ENCODE assay signal across 13 mouse cellular contexts in the genomic region with DNA sequence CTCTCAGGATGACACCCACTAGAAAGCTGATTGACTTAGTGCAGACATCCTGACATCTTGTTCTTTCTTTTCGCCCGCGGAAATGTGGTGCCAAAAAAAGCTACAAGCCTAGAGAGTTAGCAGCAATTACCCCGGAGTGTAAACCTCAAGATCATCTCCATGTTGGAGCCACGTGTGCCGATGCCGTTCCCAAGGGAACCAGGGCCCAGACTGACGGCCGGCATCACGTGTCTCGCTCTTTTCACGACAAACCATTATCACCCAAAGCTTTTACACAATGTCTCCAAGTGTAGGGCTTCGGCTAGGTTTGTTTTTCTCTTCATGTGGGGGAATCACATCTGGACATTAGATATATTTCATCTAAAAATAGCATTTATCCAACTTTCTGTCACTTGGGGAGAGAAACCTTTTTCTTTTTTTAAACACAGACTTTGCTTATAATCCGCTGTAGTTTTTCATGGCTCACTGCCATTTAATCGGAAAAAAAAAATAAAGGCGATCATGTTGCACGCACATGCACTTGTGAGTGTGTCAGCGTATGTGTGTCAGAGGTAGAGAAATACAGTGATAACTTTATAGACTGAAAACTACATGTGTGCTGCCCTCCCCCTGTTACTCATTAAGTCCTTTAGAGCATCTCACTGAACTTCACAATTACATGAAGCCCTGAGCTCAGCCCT. TPM values are rescaled to one million over a fixed set of nuclear protein-coding genes. Genes with fewer than 3 reads are reported as not detected.
DNase-seq lines count a peak whose midpoint lies in the region; ATAC-seq and TF ChIP-seq lines count a peak whose summit lies in the region.
"Had no signal": no experiment of that assay in that cellular context is flagged by ENCODE, and none has a peak within 500 bp of the region (broad histone marks: within the 10 kb centered on the region; RNA-seq: fewer than 3 reads in every experiment).

No protein-coding gene starts in this region.

- peaks cover 9% of the 10 kb centered on the region; the same call in 1 of the 2 replicates for H3K4me1 ChIP-seq in forebrain, postnatal 0 days (ENCODE audit: insufficient read depth)
- H3K4me1 ChIP-seq in forebrain, embryonic 12.5 days = peaks cover 10% of the 10 kb centered on the region
- H3K4me1 ChIP-seq: liver, embryonic 13.5 days had no signal

- no peaks in the 10 kb centered on the region for H3K36me3 ChIP-seq in forebrain, postnatal 0 days (ENCODE audit: insufficient read depth)
- no peaks in the 10 kb centered on the region for H3K36me3 ChIP-seq in forebrain, embryonic 12.5 days (replicated peaks)
- H3K36me3 ChIP-seq: liver, embryonic 13.5 days; midbrain, embryonic 12.5 days had no signal

- DNase-seq in forebrain, postnatal 0 days = peak; percentile 63
- DNase-seq in layer of hippocampus, adult 9-11 months = peak; percentile 43
- no peak for DNase-seq in layer of hippocampus, postnatal 10 days (ENCODE audit: low spot score in 2 of 2)
- DNase-seq in NIH3T3 (ENCODE audit: low read depth) = peak; percentile 59
- peak; percentile 32 for DNase-seq in heart, postnatal 4 days
- DNase-seq in urinary bladder, postnatal 4 days (ENCODE audit: low spot score in 2 of 2) = no peak
- no peak for DNase-seq in cerebellum, adult 9-10 months
- DNase-seq: kidney, postnatal 4 days; liver, embryonic 13.5 days had no signal

- TF ChIP-seq CTCF in forebrain, postnatal 0 days (IDR thresholded peaks at IDR 0.05; ENCODE audit: low read depth) = no peak

- no peaks in the 10 kb centered on the region for H3K9me3 ChIP-seq in forebrain, postnatal 0 days (ENCODE audit: low read length)
- no peaks in the 10 kb centered on the region for H3K9me3 ChIP-seq in forebrain, embryonic 12.5 days
- H3K9me3 ChIP-seq: liver, embryonic 13.5 days; midbrain, embryonic 12.5 days had no signal

- no peaks in the 10 kb centered on the region for H3K27me3 ChIP-seq in forebrain, postnatal 0 days (ENCODE audit: insufficient read depth, low read length)
- no peaks in the 10 kb centered on the region for H3K27me3 ChIP-seq in forebrain, embryonic 12.5 days

- H3K4me3 ChIP-seq in forebrain, postnatal 0 days (ENCODE audit: low read depth, low read length) = no peak overlapping the region
- no peak overlapping the region for H3K4me3 ChIP-seq in forebrain, embryonic 12.5 days (replicated peaks)
- H3K4me3 ChIP-seq: erythroblast, embryonic 14.5 days; liver, embryonic 13.5 days; midbrain, embryonic 12.5 days had no signal

- 49% methylated on average over 18 of the region's 18 CpGs for WGBS in forebrain, postnatal 0 days
- WGBS in forebrain, embryonic 12.5 days = 80% methylated on average over 18 of the region's 18 CpGs

- peak overlapping the region; percentile 9 for H3K4me2 ChIP-seq in forebrain, postnatal 0 days (ENCODE audit: low read depth)
- H3K4me2 ChIP-seq in forebrain, embryonic 12.5 days = no peak overlapping the region
- H3K4me2 ChIP-seq: liver, embryonic 13.5 days; midbrain, embryonic 12.5 days had no signal

- no peak overlapping the region for H3K9ac ChIP-seq in forebrain, postnatal 0 days
- H3K9ac ChIP-seq in forebrain, embryonic 12.5 days = no peak overlapping the region
- H3K9ac ChIP-seq: liver, embryonic 13.5 days; midbrain, embryonic 12.5 days had no signal

- peak; percentile 73 for ATAC-seq in forebrain, postnatal 0 days
- ATAC-seq in forebrain, embryonic 12.5 days (ENCODE audit: low FRiP score) = no peak

- 0 out of 2 replicates have a peak overlapping the region, but pooled peaks have one; percentile 9 for H3K27ac ChIP-seq in forebrain, postnatal 0 days (ENCODE audit: low read depth, low read length)
- no peak overlapping the region for H3K27ac ChIP-seq in forebrain, embryonic 12.5 days
- H3K27ac ChIP-seq: liver, embryonic 13.5 days; midbrain, embryonic 12.5 days had no signal

RNA-seq across cellular contexts. Expression of gene March10, which starts 39.2 kb away (rescaled TPM):
- total RNA-seq in forebrain, postnatal 0 days (2014; rRNA removed) = 0.38 TPM in 2 replicates
- 0.36 and 0.58 TPM in 2 replicates for polyA plus RNA-seq in forebrain, postnatal 0 days (2015; fragmentation: Nextera tagmentation; extraction: Ambion mirVana)
- polyA plus RNA-seq in forebrain, embryonic 12.5 days (2016; fragmentation: Nextera tagmentation; extraction: Ambion mirVana) = 0.19 TPM in 1 of 2 replicates, not detected in the other
- total RNA-seq in layer of hippocampus, postnatal 10 days (2021) = 1 to 10 TPM in 1 of 2 experiments, under 1 TPM in 1; 0.31 to 1.0 TPM
- under 1 TPM in 1 of 2 experiments, not detected in 1; 0.09 TPM for total RNA-seq in heart, postnatal 4 days (2021)
- total RNA-seq: hematopoietic stem cell, adult 5-6 weeks had no signal
- polyA plus RNA-seq: erythroblast, embryonic 14.5 days; liver, embryonic 13.5 days had no signal

Comparison
In these comparisons a context has a peak if more than half of its experiments do, and no peak if none do; other contexts are left out.
1. DNase-seq: peak in forebrain, postnatal 0 days (single experiment), layer of hippocampus, adult 9-11 months (single experiment), NIH3T3 (single experiment) and heart, postnatal 4 days (single experiment); none in layer of hippocampus, postnatal 10 days (0 of 2), urinary bladder, postnatal 4 days (0 of 2) and cerebellum, adult 9-10 months (single experiment).